Mouse (Mus musculus): Measurements from ENCODE around the gene Ddx20.
A peak's percentile ranks its signal among the peaks of the same experiment; 100 is the strongest.
"Not testable (repeated sequence)": the region's sequence is repeated elsewhere in the genome, so short reads cannot be mapped to it uniquely, and the experiment has no call there.

The Ddx20 gene

DNA sequence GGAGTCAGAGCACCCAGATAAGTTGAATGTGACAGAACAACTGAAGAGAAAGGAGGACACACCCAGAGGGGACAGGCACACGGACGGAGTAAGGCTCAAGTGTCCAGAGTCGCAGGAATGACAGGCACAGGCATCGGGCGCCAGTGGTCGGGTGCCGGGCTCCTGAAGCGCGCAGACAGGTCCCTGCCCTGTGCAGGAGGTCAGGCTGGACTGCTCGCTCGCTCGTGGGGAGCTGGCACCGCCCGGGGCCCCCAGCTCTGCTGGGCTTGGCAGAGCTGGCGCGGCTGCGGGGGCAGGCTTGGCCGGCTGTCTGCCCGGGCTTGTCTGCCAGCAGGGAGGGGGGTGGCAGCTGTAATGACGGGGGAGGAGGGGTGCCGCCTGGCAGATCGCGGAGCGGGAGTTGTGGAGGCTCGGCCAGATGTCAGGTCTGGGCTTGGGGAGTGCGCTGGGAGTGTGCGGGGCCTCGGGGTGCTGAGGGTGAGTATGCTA lies 17.7 kb upstream of the Ddx20 start:
- peak; percentile 91 for DNase-seq

DNA sequence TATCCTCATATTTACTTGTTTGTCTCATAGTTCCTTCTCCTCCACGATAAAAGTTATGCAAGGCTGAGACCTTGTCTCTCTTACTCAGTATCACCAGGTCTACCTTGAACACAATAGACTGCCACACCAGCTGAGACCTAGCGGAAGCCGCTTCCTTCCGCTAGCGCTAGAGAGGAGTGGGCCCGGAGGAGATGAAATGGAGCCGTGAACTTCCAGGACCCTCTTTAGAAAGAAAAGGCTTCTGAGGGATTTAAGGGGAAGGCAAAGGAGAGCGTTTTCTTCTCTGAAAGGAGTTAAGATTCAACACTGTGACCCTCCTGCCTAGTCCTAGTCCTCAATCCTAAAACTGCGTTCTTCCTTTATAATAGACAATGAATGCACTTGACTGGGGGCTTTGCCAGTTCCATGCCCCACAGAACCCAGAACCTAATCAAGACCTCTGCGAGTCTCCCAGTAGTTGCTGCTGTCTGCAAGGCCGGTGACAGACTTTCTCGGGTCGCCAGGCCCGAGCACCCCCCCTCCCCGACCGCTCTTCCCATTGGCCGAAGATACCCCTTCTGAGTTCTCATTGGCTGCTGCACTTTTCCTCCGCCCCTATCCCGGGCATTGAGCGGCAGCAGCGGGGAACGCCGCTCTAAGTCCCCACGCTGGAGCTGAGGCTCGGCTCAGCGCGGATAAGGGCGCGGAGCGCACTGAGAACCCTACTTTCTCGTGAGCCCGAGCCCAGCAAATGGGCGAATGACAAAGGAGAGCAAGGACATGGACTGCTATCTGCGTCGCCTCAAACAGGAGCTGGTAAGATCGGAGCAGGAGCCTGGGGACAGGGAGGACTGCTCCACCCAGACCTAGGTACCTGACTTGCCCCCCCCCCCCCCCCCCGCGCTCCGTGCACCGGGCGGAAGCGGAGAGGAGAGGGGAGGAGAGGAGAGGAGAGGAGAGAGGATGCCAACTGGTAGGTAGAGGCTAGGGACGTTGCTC lies 16.9 kb upstream of the Ddx20 start, which contains the start of gene Inka2:
TSS of gene Inka2 (plus strand) at position 569 of the 978 bp plus-strand sequence.
- DNase-seq = peak; percentile 87

- no peak for DNase-seq
Observed at GRCm38 (mm10) chr3:105703571-105703970, 16.2 kb upstream of the Ddx20 start.

DNA sequence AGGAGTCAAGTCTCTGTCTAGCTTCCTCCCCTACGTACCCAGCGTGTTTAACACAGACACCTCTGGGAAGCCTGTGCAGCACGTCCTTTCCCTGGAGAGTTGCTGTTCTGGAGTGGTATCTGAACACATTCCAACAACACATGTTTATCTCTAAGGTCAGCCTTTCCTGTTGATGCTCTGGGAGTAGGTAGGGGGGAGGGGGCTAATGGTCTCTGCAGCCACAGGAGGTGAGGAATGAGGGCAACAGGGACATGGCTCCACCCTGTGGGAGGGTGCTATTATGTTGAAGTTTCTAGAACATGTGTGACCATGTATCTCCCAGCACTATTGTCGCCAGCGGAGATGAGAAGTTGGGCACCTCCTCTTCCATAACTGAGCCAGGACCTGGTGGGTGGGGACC lies 14.0 kb upstream of the Ddx20 start:
- no peak for DNase-seq

GRCm38 (mm10) chr3:105700786-105701185 lies 13.4 kb upstream of the Ddx20 start:
- not testable (repeated sequence) for DNase-seq

- no peak for DNase-seq
Observed at GRCm38 (mm10) chr3:105699241-105699933, 12.0 kb upstream of the Ddx20 start.

- no peak for DNase-seq
Observed at GRCm38 (mm10) chr3:105698311-105698710, 10.9 kb upstream of the Ddx20 start.

- DNase-seq = peak; percentile 14
Observed at GRCm38 (mm10) chr3:105697148-105697441, 9.7 kb upstream of the Ddx20 start.

DNA sequence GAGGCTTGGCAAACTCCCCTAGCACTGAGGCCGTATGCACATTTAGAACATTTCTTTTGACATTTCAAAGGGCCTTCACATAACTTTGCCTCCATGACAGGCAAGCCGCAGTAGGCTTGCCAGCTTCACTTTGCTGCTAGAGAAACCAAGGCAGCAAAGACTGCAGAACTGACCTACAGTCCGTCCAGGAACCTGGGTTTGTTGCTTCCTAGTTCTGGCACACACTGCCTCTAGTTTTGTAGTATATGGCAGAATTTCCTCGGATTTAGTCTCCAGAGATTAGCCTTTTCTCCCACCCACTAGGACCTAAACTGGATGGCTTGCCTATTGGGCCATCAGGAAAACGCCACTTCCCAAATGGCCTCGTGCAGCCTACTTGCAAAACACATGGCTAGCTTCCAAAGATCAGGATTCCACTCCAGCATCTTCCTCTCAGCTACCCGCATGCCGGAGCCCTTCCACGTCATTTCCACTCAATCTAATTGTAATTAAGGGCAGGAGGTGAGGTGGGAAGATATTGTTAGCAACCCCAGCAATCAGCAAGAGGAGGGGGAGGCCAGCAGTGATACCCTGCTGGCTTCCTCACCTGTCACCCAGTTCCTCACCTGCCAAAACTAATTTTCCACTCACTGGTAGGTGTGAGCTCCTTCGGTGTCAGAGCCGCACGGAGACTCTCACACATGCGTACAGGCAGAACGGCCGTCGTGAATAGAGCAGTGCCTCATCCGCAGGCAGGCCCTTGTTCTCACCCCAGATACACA lies 9.2 kb upstream of the Ddx20 start:
- peak; percentile 9 for DNase-seq

- peak; percentile 50 for DNase-seq
Observed at GRCm38 (mm10) chr3:105695476-105696386, 8.4 kb upstream of the Ddx20 start.

DNA sequence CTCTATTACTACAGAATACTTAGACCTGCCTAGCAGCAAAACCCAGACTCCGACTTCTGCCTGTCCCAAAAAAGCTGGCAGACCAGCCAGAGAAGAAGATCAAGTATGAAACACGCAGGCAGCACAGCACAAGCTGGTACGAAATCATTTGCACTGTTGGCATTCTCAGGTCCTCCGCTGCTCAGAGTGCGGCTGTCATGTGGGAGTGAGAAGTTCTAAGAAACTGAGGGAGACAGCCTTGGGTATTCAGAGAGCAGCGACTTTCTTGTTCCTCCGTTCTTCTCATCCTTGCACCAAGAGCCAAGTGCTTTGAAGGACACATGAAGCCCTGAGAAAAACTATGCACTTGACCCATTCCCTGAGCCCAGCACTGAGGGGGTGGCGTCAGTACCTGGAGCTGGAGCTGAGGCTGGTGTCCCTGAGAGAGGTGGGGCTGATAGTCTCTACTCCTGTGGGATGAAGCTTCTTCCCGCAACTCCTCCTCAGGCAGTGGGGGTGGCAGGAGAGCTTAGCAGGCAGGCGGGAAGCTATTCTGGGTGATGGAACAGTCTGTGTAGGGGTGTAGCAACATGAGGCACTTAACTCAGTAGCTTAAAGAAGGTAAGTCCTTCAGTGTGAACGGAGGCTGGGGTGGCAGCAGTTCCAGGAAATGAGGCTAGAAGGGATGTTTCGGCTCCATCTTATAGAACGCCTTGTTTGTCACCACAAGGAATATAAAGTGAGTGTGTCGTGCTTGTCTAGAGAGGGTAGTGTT lies 6.1 kb upstream of the Ddx20 start:
- DNase-seq = peak; percentile 85

DNA sequence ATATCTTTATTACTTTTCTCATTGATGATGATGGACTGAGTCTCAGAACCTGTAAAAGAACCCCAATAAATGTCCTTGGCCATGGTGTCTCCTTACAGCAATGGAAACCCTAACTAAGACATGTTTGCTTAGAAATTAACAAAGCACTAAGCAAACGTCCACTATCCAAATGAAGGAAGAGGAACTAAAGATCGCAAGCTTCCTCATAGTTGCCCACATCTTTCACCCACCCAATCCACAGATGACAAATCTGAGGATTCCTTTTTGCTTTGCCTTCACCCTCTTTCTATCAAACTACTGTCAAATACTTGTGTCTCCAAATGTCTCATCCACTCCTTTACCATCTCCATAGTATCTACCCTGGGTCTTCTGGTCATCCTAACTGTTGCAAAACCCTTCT lies 1.2 kb upstream of the Ddx20 start:
- DNase-seq = no peak

- DNase-seq = no peak
Observed at GRCm38 (mm10) chr3:105686394-105687323, 715 bp downstream of the Ddx20 start.

DNA sequence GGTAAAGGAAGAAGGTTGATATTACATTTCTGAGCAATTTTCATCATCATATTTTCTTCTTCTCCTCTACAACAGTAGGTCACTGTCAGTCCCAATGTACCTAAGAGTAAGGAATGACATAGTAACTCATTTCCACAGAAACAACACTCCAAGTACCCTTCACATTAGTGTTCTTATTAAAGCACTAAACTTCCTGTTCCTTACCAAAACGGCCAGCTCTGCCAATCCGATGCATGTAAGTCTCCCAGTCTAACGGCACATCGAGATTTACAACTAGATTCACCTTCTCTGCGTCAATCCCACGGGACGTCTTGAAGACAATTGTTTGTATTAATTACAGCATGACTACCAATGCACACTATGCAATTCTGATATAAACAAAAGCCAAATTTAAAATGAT lies 7.0 kb downstream of the Ddx20 start:
- DNase-seq = no peak

GRCm38 (mm10) chr3:105675932-105676331 lies 11.4 kb downstream of the Ddx20 start:
- no peak for DNase-seq

- DNase-seq = peak; percentile 47
Observed at GRCm38 (mm10) chr3:105674595-105675218, 12.7 kb downstream of the Ddx20 start.

GRCm38 (mm10) chr3:105670801-105671200 lies 16.6 kb downstream of the Ddx20 start:
- no peak for DNase-seq

GRCm38 (mm10) chr3:105669776-105670175 lies 17.6 kb downstream of the Ddx20 start:
- no peak for DNase-seq

DNA sequence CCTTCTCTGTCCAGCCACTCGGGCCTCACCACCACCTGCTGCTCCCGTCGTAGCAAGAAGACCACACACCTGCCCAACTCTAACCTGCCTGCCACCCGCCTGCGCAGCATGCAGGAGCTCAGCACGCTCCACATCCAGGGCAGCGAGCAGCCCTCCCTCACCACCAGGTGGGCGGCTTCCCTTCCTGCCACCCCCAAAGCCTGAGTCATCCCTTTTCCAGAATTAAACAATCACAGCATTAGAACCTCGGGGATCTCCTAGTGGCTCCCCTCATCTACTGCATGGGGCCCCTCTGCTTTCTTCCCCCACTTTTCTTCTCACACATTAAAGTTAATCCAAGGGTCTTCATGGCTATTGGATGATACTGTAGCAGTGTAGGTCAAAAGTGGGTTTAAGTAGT lies 19.2 kb downstream of the Ddx20 start:
- peak; percentile 22 for DNase-seq

Data from right cerebral cortex, postnatal 25 days (tissue).